Mouse (Mus musculus) liver, adult 2 months (tissue): ENCODE data around the gene Prkcb.

ENCODE experiments used
- CTCF ChIP-seq: fragments of 200-500 bp; IDR thresholded peaks from 2 replicates; pipeline ENCODE4 v1.5.1; 2011; ENCODE audit warnings: low read depth, low read length, control low read depth
- POLR2A ChIP-seq: fragments of 200-500 bp; IDR thresholded peaks from 2 replicates; pipeline ENCODE4 v1.6.1; 2011; ENCODE audit warnings: low read length, control low read depth; ENCODE audit not compliant: insufficient read depth; ENCODE audit errors: extremely low read depth

DNA sequence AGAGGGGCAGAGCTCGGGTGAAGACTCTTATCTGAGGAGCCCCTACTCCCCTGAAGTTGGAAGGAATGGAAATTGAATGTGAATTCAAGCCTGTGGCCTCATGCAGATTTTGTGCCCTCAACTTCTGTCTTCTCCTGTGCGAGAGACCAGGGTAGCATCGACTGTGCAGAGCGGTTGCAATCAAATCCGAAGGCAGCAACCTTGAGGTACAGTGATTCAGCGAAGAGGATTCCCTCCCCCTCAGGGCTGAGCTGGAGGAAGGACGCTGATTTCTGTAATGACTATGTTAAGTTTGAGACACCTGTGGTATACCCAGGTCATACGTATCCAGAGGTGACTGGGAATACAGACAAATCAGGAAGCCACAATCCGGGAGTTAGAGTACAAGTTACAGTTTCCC lies 18.7 kb downstream of the Prkcb start:
- TF ChIP-seq CTCF = no peak
- no peak for TF ChIP-seq POLR2A
